Mouse (Mus musculus): ENCODE measurements around the gene Pitpnm2. TPM values are rescaled to one million over a fixed set of nuclear protein-coding genes. Genes with fewer than 3 reads are reported as not detected.

The Pitpnm2 gene
- polyA plus RNA-seq, 1 experiment, result 17.3 TPM

- DNase-seq, result peak; percentile 45
- WGBS, result 68% methylated on average over 18 of the region's 18 CpGs
- peaks cover 8% of the 10 kb centered on the region for H3K4me1 ChIP-seq (ENCODE audit: control insufficient read depth, insufficient read depth, low read length)
Observed at GRCm38 (mm10) chr5:124210281-124211016, 39.1 kb downstream of the Pitpnm2 start.

GRCm38 (mm10) chr5:124209850-124210249, 39.7 kb downstream of the Pitpnm2 start:
- no peaks in the 10 kb centered on the region for H3K27me3 ChIP-seq (replicated peaks; ENCODE audit: control insufficient read depth, insufficient read depth, low read length)
- H3K27ac ChIP-seq (ENCODE audit: insufficient read depth, low read depth, low read length), result no peak overlapping the region
- 61% methylated on average over 6 of the region's 6 CpGs for WGBS
- no peak for DNase-seq
- TF ChIP-seq CTCF (conservative IDR thresholded peaks at IDR 0.05; ENCODE audit: insufficient read depth, insufficient read length, low read depth, low read length) (no peak), POLR2A (IDR thresholded peaks at IDR 0.05; ENCODE audit: low read depth, low read length) (no peak)
- H3K4me3 ChIP-seq (ENCODE audit: insufficient read depth, low read depth, low read length), result no peak overlapping the region
- no peaks in the 10 kb centered on the region for H3K36me3 ChIP-seq (ENCODE audit: control insufficient read depth, insufficient read depth, low read length)
- H3K4me1 ChIP-seq (ENCODE audit: control insufficient read depth, insufficient read depth, low read length), result peaks cover 8% of the 10 kb centered on the region

More at GRCm38 (mm10) chr5:124210281-124211016, 39.1 kb downstream of the Pitpnm2 start:
- Histone ChIP-seq H3K27ac (ENCODE audit: insufficient read depth, low read depth, low read length) (peak overlapping the region; percentile 2; the same call in 1 of the 2 replicates), H3K4me3 (ENCODE audit: insufficient read depth, low read depth, low read length) (no peak overlapping the region), H3K36me3 (ENCODE audit: control insufficient read depth, insufficient read depth, low read length) (no peaks in the 10 kb centered on the region), H3K27me3 (replicated peaks; ENCODE audit: control insufficient read depth, insufficient read depth, low read length) (no peaks in the 10 kb centered on the region)
- TF ChIP-seq CTCF (conservative IDR thresholded peaks at IDR 0.05; ENCODE audit: insufficient read depth, insufficient read length, low read depth, low read length) (no peak), POLR2A (IDR thresholded peaks at IDR 0.05; ENCODE audit: low read depth, low read length) (no peak)

- no peak for DNase-seq
- no peak overlapping the region for H3K4me3 ChIP-seq (ENCODE audit: insufficient read depth, low read depth, low read length)
- H3K4me1 ChIP-seq (ENCODE audit: control insufficient read depth, insufficient read depth, low read length), result peaks cover 9% of the 10 kb centered on the region
- 65% methylated on average over 8 of the region's 8 CpGs for WGBS
- H3K27ac ChIP-seq (ENCODE audit: insufficient read depth, low read depth, low read length), result no peak overlapping the region
- H3K36me3 ChIP-seq (ENCODE audit: control insufficient read depth, insufficient read depth, low read length), result no peaks in the 10 kb centered on the region
- TF ChIP-seq CTCF (conservative IDR thresholded peaks at IDR 0.05; ENCODE audit: insufficient read depth, insufficient read length, low read depth, low read length) (no peak), POLR2A (IDR thresholded peaks at IDR 0.05; ENCODE audit: low read depth, low read length) (no peak)
- no peaks in the 10 kb centered on the region for H3K27me3 ChIP-seq (replicated peaks; ENCODE audit: control insufficient read depth, insufficient read depth, low read length)
Observed at GRCm38 (mm10) chr5:124208030-124208429, 41.5 kb downstream of the Pitpnm2 start.

GRCm38 (mm10) chr5:124206481-124207038, 43.0 kb downstream of the Pitpnm2 start:
- H3K36me3 ChIP-seq (ENCODE audit: control insufficient read depth, insufficient read depth, low read length), result no peaks in the 10 kb centered on the region
- 50% methylated on average over 13 of the region's 13 CpGs for WGBS
- peak overlapping the region; percentile 69 for H3K27ac ChIP-seq (ENCODE audit: insufficient read depth, low read depth, low read length)
- H3K27me3 ChIP-seq (replicated peaks; ENCODE audit: control insufficient read depth, insufficient read depth, low read length), result no peaks in the 10 kb centered on the region
- H3K4me1 ChIP-seq (ENCODE audit: control insufficient read depth, insufficient read depth, low read length), result peaks cover 15% of the 10 kb centered on the region
- peak; percentile 52 for DNase-seq
- H3K4me3 ChIP-seq (ENCODE audit: insufficient read depth, low read depth, low read length), result no peak overlapping the region
- TF ChIP-seq POLR2A (IDR thresholded peaks at IDR 0.05; ENCODE audit: low read depth, low read length) (no peak), CTCF (conservative IDR thresholded peaks at IDR 0.05; ENCODE audit: insufficient read depth, insufficient read length, low read depth, low read length) (no peak)

- TF ChIP-seq CTCF (conservative IDR thresholded peaks at IDR 0.05; ENCODE audit: insufficient read depth, insufficient read length, low read depth, low read length) (no peak), POLR2A (IDR thresholded peaks at IDR 0.05; ENCODE audit: low read depth, low read length) (no peak)
- no peaks in the 10 kb centered on the region for H3K36me3 ChIP-seq (ENCODE audit: control insufficient read depth, insufficient read depth, low read length)
- no peaks in the 10 kb centered on the region for H3K27me3 ChIP-seq (replicated peaks; ENCODE audit: control insufficient read depth, insufficient read depth, low read length)
- peak overlapping the region; percentile 69 for H3K27ac ChIP-seq (ENCODE audit: insufficient read depth, low read depth, low read length)
- peak; percentile 51 for DNase-seq
- H3K4me1 ChIP-seq (ENCODE audit: control insufficient read depth, insufficient read depth, low read length), result peaks cover 15% of the 10 kb centered on the region
- 44% methylated on average over 5 of the region's 5 CpGs for WGBS
- peak overlapping the region; percentile 20; the same call in 1 of the 2 replicates for H3K4me3 ChIP-seq (ENCODE audit: insufficient read depth, low read depth, low read length)
Observed at GRCm38 (mm10) chr5:124205809-124206380, 43.7 kb downstream of the Pitpnm2 start.

- Histone ChIP-seq H3K27me3 (replicated peaks; ENCODE audit: control insufficient read depth, insufficient read depth, low read length) (no peaks in the 10 kb centered on the region), H3K4me3 (ENCODE audit: insufficient read depth, low read depth, low read length) (peak overlapping the region; percentile 20; the same call in 1 of the 2 replicates), H3K4me1 (ENCODE audit: control insufficient read depth, insufficient read depth, low read length) (peaks cover 15% of the 10 kb centered on the region), H3K27ac (ENCODE audit: insufficient read depth, low read depth, low read length) (peak overlapping the region; percentile 69), H3K36me3 (ENCODE audit: control insufficient read depth, insufficient read depth, low read length) (no peaks in the 10 kb centered on the region)
- TF ChIP-seq POLR2A (IDR thresholded peaks at IDR 0.05; ENCODE audit: low read depth, low read length), result no peak
- no peak for TF ChIP-seq CTCF (conservative IDR thresholded peaks at IDR 0.05; ENCODE audit: insufficient read depth, insufficient read length, low read depth, low read length)
- no peak for DNase-seq
- 76% methylated on average over 9 of the region's 9 CpGs for WGBS
Observed at GRCm38 (mm10) chr5:124205211-124205610, 44.3 kb downstream of the Pitpnm2 start.
